ENCODE assay signal across 13 mouse cellular contexts in the genomic region with DNA sequence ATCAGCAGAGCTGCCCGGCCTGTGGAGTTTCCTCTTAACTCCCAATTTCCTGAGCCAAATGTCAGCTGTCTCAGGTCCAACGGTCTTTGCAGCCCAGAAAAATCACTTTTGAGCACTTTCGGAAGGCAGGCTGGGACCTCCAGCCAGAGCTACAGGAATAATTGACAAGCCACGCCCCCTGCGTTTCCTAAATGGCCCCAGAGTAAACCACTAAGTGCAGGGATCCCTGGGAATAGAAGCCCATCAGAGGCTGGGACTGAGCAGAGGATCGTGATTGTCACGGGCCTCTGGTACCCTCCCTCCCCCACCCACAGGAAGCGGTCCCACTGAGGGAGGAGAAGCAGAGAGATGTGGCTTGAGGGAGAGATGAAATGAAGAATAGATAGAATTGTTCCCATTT. TPM values are rescaled to one million over a fixed set of nuclear protein-coding genes. Genes with fewer than 3 reads are reported as not detected.
DNase-seq lines count a peak whose midpoint lies in the region; ATAC-seq and TF ChIP-seq lines count a peak whose summit lies in the region.
"Had no signal": no experiment of that assay in that cellular context is flagged by ENCODE, and none has a peak within 500 bp of the region (broad histone marks: within the 10 kb centered on the region; RNA-seq: fewer than 3 reads in every experiment).

No protein-coding gene starts in this region.

- peaks cover 16% of the 10 kb centered on the region for H3K4me1 ChIP-seq in heart, embryonic 13.5 days
- peaks cover 33% of the 10 kb centered on the region for H3K4me1 ChIP-seq in midbrain, embryonic 10.5 days
- H3K4me1 ChIP-seq in midbrain, postnatal 0 days (ENCODE audit: insufficient read depth, low read length), result no peaks in the 10 kb centered on the region

- no peak for DNase-seq in heart, adult 8-10 months (ENCODE audit: low spot score)
- no peak for DNase-seq in midbrain, embryonic 10.5 days (ENCODE audit: low spot score)
- DNase-seq in midbrain, postnatal 0 days (ENCODE audit: low spot score), result no peak
- peak; percentile 57 to 58 for DNase-seq in heart, postnatal 10 days
- no peak for DNase-seq in ovary, postnatal 10 days (ENCODE audit: low spot score)
- DNase-seq in layer of hippocampus, postnatal 10 days (ENCODE audit: low spot score in 2 of 2), result no peak
- DNase-seq: cerebellum, adult 8-10 months; right cerebral cortex, adult 18-20 months; thymus, postnatal 14 days had no signal

- no peak overlapping the region for H3K4me3 ChIP-seq in heart, embryonic 13.5 days
- H3K4me3 ChIP-seq in midbrain, embryonic 10.5 days, result no peak overlapping the region
- no peak overlapping the region for H3K4me3 ChIP-seq in midbrain, postnatal 0 days (ENCODE audit: low read depth, low read length)
- H3K4me3 ChIP-seq: liver, embryonic 15.5 days; midbrain, embryonic 12.5 days; neural tube, embryonic 13.5 days had no signal

- intact Hi-C loops in heart, postnatal 10 days (cut with DNase I), result no loop called here

- peak overlapping the region; percentile 0; the same call in 1 of the 2 replicates for H3K27ac ChIP-seq in heart, embryonic 13.5 days (replicated peaks)
- peak overlapping the region; percentile 38; the same call in 1 of the 2 replicates for H3K27ac ChIP-seq in midbrain, embryonic 10.5 days (replicated peaks)
- no peak overlapping the region for H3K27ac ChIP-seq in midbrain, postnatal 0 days (ENCODE audit: low read depth, low read length)
- H3K27ac ChIP-seq: liver, embryonic 15.5 days; midbrain, embryonic 12.5 days; neural tube, embryonic 13.5 days had no signal

- no peaks in the 10 kb centered on the region for H3K27me3 ChIP-seq in heart, embryonic 13.5 days (replicated peaks)
- peaks cover 14% of the 10 kb centered on the region for H3K27me3 ChIP-seq in midbrain, embryonic 10.5 days (ENCODE audit: low read depth, poor library complexity, severe bottlenecking)
- no peaks in the 10 kb centered on the region; the same call in 1 of the 2 replicates for H3K27me3 ChIP-seq in midbrain, postnatal 0 days (ENCODE audit: insufficient read depth, low read length)
- H3K27me3 ChIP-seq: liver, embryonic 15.5 days had no signal

- TF ChIP-seq CTCF in midbrain, postnatal 0 days (IDR thresholded peaks at IDR 0.05), result no peak

- H3K36me3 ChIP-seq in heart, embryonic 13.5 days, result no peaks in the 10 kb centered on the region
- H3K36me3 ChIP-seq in midbrain, embryonic 10.5 days, result no peaks in the 10 kb centered on the region
- H3K36me3 ChIP-seq in midbrain, postnatal 0 days (ENCODE audit: insufficient read depth, low read length), result no peaks in the 10 kb centered on the region
- H3K36me3 ChIP-seq: liver, embryonic 15.5 days; midbrain, embryonic 12.5 days; neural tube, embryonic 13.5 days had no signal

- no peak for ATAC-seq in heart, embryonic 13.5 days (ENCODE audit: extremely low read depth, insufficient number of reproducible peaks, low FRiP score, low TSS enrichment)
- no peak for ATAC-seq in midbrain, postnatal 0 days (ENCODE audit: low FRiP score)

- no peaks in the 10 kb centered on the region for H3K9me3 ChIP-seq in heart, embryonic 13.5 days
- H3K9me3 ChIP-seq in midbrain, embryonic 10.5 days (replicated peaks), result no peaks in the 10 kb centered on the region
- H3K9me3 ChIP-seq in midbrain, postnatal 0 days (ENCODE audit: low read length), result no peaks in the 10 kb centered on the region
- H3K9me3 ChIP-seq: liver, embryonic 15.5 days; midbrain, embryonic 12.5 days; neural tube, embryonic 13.5 days had no signal

- no peak overlapping the region for H3K4me2 ChIP-seq in heart, embryonic 13.5 days
- no peak overlapping the region for H3K4me2 ChIP-seq in midbrain, postnatal 0 days (ENCODE audit: low read depth, low read length, poor library complexity, severe bottlenecking)
- H3K4me2 ChIP-seq: liver, embryonic 15.5 days; midbrain, embryonic 12.5 days; neural tube, embryonic 13.5 days had no signal

- H3K9ac ChIP-seq in heart, embryonic 13.5 days, result no peak overlapping the region
- no peak overlapping the region for H3K9ac ChIP-seq in midbrain, postnatal 0 days (replicated peaks; ENCODE audit: low read length, poor library complexity, severe bottlenecking)
- H3K9ac ChIP-seq: liver, embryonic 15.5 days; midbrain, embryonic 12.5 days; neural tube, embryonic 13.5 days had no signal

- WGBS in heart, embryonic 13.5 days, result 16% methylated on average over 8 of the region's 8 CpGs
- WGBS in midbrain, embryonic 10.5 days, result 24% methylated on average over 8 of the region's 8 CpGs
- 24% methylated on average over 8 of the region's 8 CpGs for WGBS in midbrain, postnatal 0 days

RNA-seq across cellular contexts. Expression of gene Mdfi, which starts 31.7 kb away (rescaled TPM):
- polyA plus RNA-seq in heart, embryonic 13.5 days (2015; fragmentation: Nextera tagmentation; extraction: Ambion mirVana), result 11.9 and 12.5 TPM in 2 replicates
- 1 to 10 TPM; 1.7 to 2.2 (median 1.9) TPM for total RNA-seq in heart, adult 8-10 months (2022)
- polyA plus RNA-seq in midbrain, embryonic 10.5 days (2016; fragmentation: Nextera tagmentation; extraction: Ambion mirVana), result 10.6 and 12.9 TPM in 2 replicates
- total RNA-seq in midbrain, postnatal 0 days (2014; rRNA removed), result 19.2 and 21.4 TPM in 2 replicates
- 1.3 and 1.6 TPM in 2 replicates for polyA plus RNA-seq in midbrain, postnatal 0 days (2015; fragmentation: Nextera tagmentation; extraction: Ambion mirVana)
- total RNA-seq in heart, postnatal 10 days (2021), result 1 to 10 TPM; 6.4 to 8.2 TPM
- total RNA-seq in layer of hippocampus, postnatal 10 days (2021), result 1 to 10 TPM; 1.3 to 2.0 TPM

Comparison
In these comparisons a context has a peak if more than half of its experiments do, and no peak if none do; other contexts are left out.
1. DNase-seq: peak in heart, postnatal 10 days (2 of 2); none in heart, adult 8-10 months (single experiment), midbrain, embryonic 10.5 days (single experiment), midbrain, postnatal 0 days (single experiment), ovary, postnatal 10 days (single experiment) and layer of hippocampus, postnatal 10 days (0 of 2).